Mouse (Mus musculus): ENCODE data around the gene Chd8. TPM values are rescaled to one million over a fixed set of nuclear protein-coding genes. Genes with fewer than 3 reads are reported as not detected.

Gene Chd8
- polyA plus RNA-seq, 1 experiment from 2014 or later = 12.6 TPM

DNA sequence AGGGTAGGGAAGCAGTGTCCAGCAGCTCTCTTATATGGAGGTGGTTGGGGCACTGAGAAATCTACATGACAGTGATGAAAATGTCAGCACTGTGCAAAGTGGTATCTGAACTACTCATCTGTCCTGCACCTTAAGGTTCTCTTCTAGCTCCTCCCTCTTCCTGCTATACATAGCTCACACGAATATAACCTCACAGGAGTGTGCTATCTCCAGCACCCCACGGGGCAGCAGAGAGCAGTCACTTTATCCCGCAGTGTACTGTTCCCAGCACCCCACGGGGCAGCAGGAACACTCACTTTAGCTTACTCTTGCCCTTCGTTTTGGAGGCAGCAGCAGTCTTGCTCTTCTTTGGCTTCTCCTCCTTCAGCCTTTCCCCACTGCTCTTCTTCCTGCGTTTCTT is 25.3 kb downstream of the Chd8 start:
- H3K9me3 ChIP-seq (ENCODE audit: control insufficient read depth, low read length) = no peaks in the 10 kb centered on the region
- no peak for TF ChIP-seq CTCF (IDR thresholded peaks at IDR 0.05; ENCODE audit: low read depth)
- TF ChIP-seq EP300 (optimal IDR thresholded peaks at IDR 0.05) = no peak
- H3K4me3 ChIP-seq (ENCODE audit: low read depth, low read length) = no peak overlapping the region
- no peaks in the 10 kb centered on the region for H3K4me1 ChIP-seq (replicated peaks; ENCODE audit: control insufficient read depth, insufficient read depth)
- H3K4me2 ChIP-seq (replicated peaks; ENCODE audit: low read depth) = no peak overlapping the region
- no peaks in the 10 kb centered on the region for H3K27me3 ChIP-seq (ENCODE audit: control insufficient read depth, insufficient read depth, low read length)
- WGBS = 86% methylated on average over 6 of the region's 6 CpGs
- no peak for ATAC-seq (ENCODE audit: low FRiP score, low TSS enrichment)
- H3K9ac ChIP-seq (ENCODE audit: low read length) = no peak overlapping the region
- DNase-seq (ENCODE audit: low spot score) = no peak
- peaks cover 36% of the 10 kb centered on the region for H3K36me3 ChIP-seq (ENCODE audit: control insufficient read depth, insufficient read depth, low read length)
- H3K27ac ChIP-seq (replicated peaks) = no peak overlapping the region

DNA sequence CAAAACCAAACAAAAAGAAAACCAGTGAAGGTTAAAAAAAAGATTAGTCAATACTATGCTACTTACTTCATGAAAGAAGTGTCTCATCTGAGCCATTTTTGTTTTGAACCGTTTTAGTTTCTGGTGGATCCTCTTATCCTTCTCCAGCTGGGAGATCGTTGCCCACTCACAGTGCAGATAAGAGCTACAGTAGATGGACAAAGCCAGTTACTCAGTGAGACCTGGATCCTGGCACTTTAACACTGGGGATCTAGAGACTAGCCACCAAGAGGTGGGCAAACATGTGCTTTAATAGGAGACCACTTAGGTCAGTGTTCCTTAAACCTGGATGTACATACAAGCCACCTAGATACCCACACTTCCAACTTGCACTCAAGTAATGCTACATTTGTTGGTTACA is 31.6 kb downstream of the Chd8 start:
- no peaks in the 10 kb centered on the region for H3K9me3 ChIP-seq (ENCODE audit: control insufficient read depth, low read length)
- no peak for TF ChIP-seq CTCF (IDR thresholded peaks at IDR 0.05; ENCODE audit: low read depth)
- TF ChIP-seq EP300 (optimal IDR thresholded peaks at IDR 0.05) = no peak
- no peak overlapping the region for H3K4me3 ChIP-seq (ENCODE audit: low read depth, low read length)
- H3K4me2 ChIP-seq (replicated peaks; ENCODE audit: low read depth) = no peak overlapping the region
- ATAC-seq (ENCODE audit: low FRiP score, low TSS enrichment) (no peak), DNase-seq (ENCODE audit: low spot score) (no peak)
- H3K27me3 ChIP-seq (ENCODE audit: control insufficient read depth, insufficient read depth, low read length) = no peaks in the 10 kb centered on the region
- no peaks in the 10 kb centered on the region for H3K4me1 ChIP-seq (replicated peaks; ENCODE audit: control insufficient read depth, insufficient read depth)
- no peak overlapping the region for H3K27ac ChIP-seq (replicated peaks)
- WGBS = 91% methylated on average over 2 of the region's 2 CpGs
- H3K36me3 ChIP-seq (ENCODE audit: control insufficient read depth, insufficient read depth, low read length) = peaks cover 26% of the 10 kb centered on the region
- no peak overlapping the region for H3K9ac ChIP-seq (ENCODE audit: low read length)

DNA sequence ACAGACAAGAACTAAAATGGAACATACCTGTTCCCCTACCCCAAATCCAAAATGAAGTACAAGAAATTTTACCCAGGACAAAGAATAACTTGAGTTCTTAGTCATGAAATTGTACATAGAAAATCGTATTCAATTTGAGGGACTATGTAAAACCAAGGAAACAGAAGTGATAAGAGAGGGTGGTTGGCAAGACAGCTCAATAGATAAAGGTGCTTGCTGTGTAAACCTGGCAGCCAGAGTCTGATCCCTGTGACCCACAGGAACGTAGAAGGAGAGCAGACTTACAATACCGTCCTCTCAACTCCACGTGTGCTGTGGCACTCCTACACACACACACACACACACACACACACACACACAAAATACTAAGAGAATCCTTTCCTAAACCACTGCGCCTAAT is 40.3 kb downstream of the Chd8 start:
- Histone ChIP-seq H3K27me3 (ENCODE audit: control insufficient read depth, insufficient read depth, low read length) (no peaks in the 10 kb centered on the region), H3K9me3 (ENCODE audit: control insufficient read depth, low read length) (no peaks in the 10 kb centered on the region), H3K4me2 (replicated peaks; ENCODE audit: low read depth) (no peak overlapping the region), H3K4me3 (ENCODE audit: low read depth, low read length) (no peak overlapping the region), H3K4me1 (replicated peaks; ENCODE audit: control insufficient read depth, insufficient read depth) (no peaks in the 10 kb centered on the region), H3K27ac (replicated peaks) (no peak overlapping the region), H3K9ac (ENCODE audit: low read length) (no peak overlapping the region), H3K36me3 (ENCODE audit: control insufficient read depth, insufficient read depth, low read length) (peaks cover 48% of the 10 kb centered on the region)
- TF ChIP-seq CTCF (IDR thresholded peaks at IDR 0.05; ENCODE audit: low read depth) (no peak), EP300 (optimal IDR thresholded peaks at IDR 0.05) (no peak)
- DNase-seq (ENCODE audit: low spot score) = no peak
- no peak for ATAC-seq (ENCODE audit: low FRiP score, low TSS enrichment)
- WGBS = 75% methylated on average over 5 of the region's 5 CpGs

DNA sequence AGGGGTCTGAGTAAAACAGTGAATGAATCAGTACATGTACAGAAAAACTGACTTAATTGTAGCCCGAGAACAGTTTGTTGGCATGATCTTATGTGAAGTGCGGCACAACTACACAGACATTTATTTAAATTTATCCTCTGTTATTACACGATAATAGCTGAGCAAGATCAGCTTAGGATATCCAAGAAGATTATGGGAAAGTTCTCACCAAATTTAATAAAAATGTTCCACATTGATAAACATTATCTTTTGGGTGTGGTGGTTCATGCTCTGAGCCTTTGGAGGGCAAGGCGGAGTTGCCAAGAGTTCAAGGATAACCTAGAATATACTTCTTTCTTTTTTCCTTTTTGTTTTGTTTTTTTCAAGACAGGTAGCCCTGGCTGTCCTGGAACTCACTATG is 58.2 kb downstream of the Chd8 start:
- Histone ChIP-seq H3K4me2 (replicated peaks; ENCODE audit: low read depth) (no peak overlapping the region), H3K36me3 (ENCODE audit: control insufficient read depth, insufficient read depth, low read length) (peaks cover 17% of the 10 kb centered on the region), H3K4me1 (replicated peaks; ENCODE audit: control insufficient read depth, insufficient read depth) (0 out of 2 replicates have a peak, but pooled peaks cover 2% of the 10 kb centered on the region), H3K4me3 (ENCODE audit: low read depth, low read length) (no peak overlapping the region), H3K27me3 (ENCODE audit: control insufficient read depth, insufficient read depth, low read length) (no peaks in the 10 kb centered on the region), H3K9ac (ENCODE audit: low read length) (no peak overlapping the region), H3K9me3 (ENCODE audit: control insufficient read depth, low read length) (no peaks in the 10 kb centered on the region), H3K27ac (replicated peaks) (no peak overlapping the region)
- 86% methylated on average over 4 of the region's 4 CpGs for WGBS
- no peak for TF ChIP-seq CTCF (IDR thresholded peaks at IDR 0.05; ENCODE audit: low read depth)
- no peak for TF ChIP-seq EP300 (optimal IDR thresholded peaks at IDR 0.05)
- DNase-seq (ENCODE audit: low spot score) = no peak
- ATAC-seq (ENCODE audit: low FRiP score, low TSS enrichment) = no peak

DNA sequence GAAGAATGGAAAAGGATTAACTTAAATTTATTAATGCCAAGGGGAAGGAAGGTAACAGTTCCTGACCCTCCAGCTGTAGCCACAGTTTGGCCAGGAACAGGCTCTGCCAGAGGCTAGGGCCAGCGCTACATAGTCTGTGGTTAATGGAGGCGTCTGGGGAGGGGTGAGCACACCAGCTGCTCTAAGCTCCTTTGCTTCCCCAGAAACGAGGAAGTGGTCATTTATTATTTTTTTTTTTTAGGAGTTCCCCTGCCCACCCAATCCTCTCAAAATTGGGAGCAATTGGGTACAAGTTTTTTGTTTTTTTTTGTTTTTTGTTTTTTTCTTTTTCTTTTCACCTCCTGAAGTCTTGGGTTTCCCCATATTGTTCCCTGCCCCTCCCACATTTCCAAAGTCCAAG is 59.4 kb downstream of the Chd8 start:
- ATAC-seq (ENCODE audit: low FRiP score, low TSS enrichment) (no peak), DNase-seq (ENCODE audit: low spot score) (no peak)
- 9% methylated on average over 3 of the region's 3 CpGs for WGBS
- peak overlapping the region; percentile 99; the same call in 1 of the 2 replicates for H3K4me3 ChIP-seq (ENCODE audit: low read depth, low read length)
- TF ChIP-seq CTCF (IDR thresholded peaks at IDR 0.05; ENCODE audit: low read depth) (no peak), EP300 (optimal IDR thresholded peaks at IDR 0.05) (no peak)
- no peaks in the 10 kb centered on the region for H3K9me3 ChIP-seq (ENCODE audit: control insufficient read depth, low read length)
- H3K27ac ChIP-seq (replicated peaks) = no peak overlapping the region
- 0 out of 2 replicates have a peak, but pooled peaks cover 2% of the 10 kb centered on the region for H3K4me1 ChIP-seq (replicated peaks; ENCODE audit: control insufficient read depth, insufficient read depth)
- no peaks in the 10 kb centered on the region for H3K27me3 ChIP-seq (ENCODE audit: control insufficient read depth, insufficient read depth, low read length)
- peak overlapping the region; percentile 90 for H3K4me2 ChIP-seq (replicated peaks; ENCODE audit: low read depth)
- no peak overlapping the region for H3K9ac ChIP-seq (ENCODE audit: low read length)
- peaks cover 10% of the 10 kb centered on the region; the same call in 1 of the 2 replicates for H3K36me3 ChIP-seq (ENCODE audit: control insufficient read depth, insufficient read depth, low read length)

DNA sequence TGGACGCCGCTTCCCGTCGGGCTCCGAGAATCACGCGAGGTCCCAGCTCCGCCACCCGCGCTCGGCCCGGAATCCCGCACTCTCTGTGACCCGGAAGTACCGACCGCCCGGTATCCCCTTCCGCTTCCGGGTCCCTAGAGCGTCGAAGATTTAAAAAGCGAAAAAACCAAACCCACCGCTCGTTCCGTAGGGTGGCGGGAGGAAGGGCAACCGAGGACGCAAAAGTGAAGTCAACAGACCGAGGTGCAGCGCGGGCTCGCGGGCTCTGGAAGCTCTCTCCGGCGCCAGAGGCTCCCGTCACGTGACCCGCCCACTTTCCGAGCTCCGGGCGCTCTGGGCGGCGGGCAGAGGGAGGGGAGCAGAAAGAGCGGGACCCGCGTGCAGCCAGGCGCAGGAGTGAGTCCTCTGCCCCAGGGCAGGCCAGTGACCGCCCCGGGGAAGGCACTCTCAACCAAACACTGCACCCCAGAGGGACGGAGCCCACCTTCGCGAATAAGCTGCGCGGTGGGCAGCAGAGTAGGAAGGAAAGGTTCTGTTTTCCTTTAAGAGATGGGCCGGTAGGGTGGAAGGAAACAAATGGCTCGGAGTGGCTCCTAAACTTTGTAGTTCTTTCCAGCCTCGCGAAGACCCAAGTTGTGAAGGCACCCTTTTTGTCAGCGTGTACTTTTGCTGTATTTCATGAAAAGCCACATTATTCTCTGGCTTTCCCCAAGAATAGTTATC is 60.3 kb downstream of the Chd8 start, which contains the start of gene Supt16:
Supt16 (minus strand) TSS at position 261 of the 723 bp plus-strand sequence.
- H3K9me3 ChIP-seq (ENCODE audit: control insufficient read depth, low read length) = no peaks in the 10 kb centered on the region
- no peak for TF ChIP-seq CTCF (IDR thresholded peaks at IDR 0.05; ENCODE audit: low read depth)
- no peak for TF ChIP-seq EP300 (optimal IDR thresholded peaks at IDR 0.05)
- 0 out of 2 replicates have a peak, but pooled peaks cover 2% of the 10 kb centered on the region for H3K4me1 ChIP-seq (replicated peaks; ENCODE audit: control insufficient read depth, insufficient read depth)
- peak; percentile 97 for ATAC-seq (ENCODE audit: low FRiP score, low TSS enrichment)
- peaks cover 10% of the 10 kb centered on the region; the same call in 1 of the 2 replicates for H3K36me3 ChIP-seq (ENCODE audit: control insufficient read depth, insufficient read depth, low read length)
- peak; percentile 91 for DNase-seq (ENCODE audit: low spot score)
- peak within 1 kb of the TSS; percentile 99 for H3K4me3 ChIP-seq (ENCODE audit: low read depth, low read length)
- H3K27me3 ChIP-seq (ENCODE audit: control insufficient read depth, insufficient read depth, low read length) = no peaks in the 10 kb centered on the region
- peak within 1 kb of the TSS; percentile 98 for H3K9ac ChIP-seq (ENCODE audit: low read length)
- WGBS = under 1% methylated on average over 59 of the region's 59 CpGs
- H3K4me2 ChIP-seq (replicated peaks; ENCODE audit: low read depth) = peak within 1 kb of the TSS; percentile 90
- peak within 1 kb of the TSS; percentile 99 for H3K27ac ChIP-seq (replicated peaks)

Measured in stomach, postnatal 0 days (tissue).